In genomic region chr8:40187584-40187934, GRCm38 (mm10) we compare ENCODE assay signal across 8 mouse cellular contexts.
DNase-seq lines count a peak whose midpoint lies in the region; ATAC-seq and TF ChIP-seq lines count a peak whose summit lies in the region.

No protein-coding gene starts in this region.

- 3% methylated on average over 5 of the region's 5 CpGs for WGBS in midbrain, embryonic 11.5 days
- WGBS in midbrain, embryonic 10.5 days: 5% methylated on average over 5 of the region's 5 CpGs
- 5% methylated on average over 5 of the region's 5 CpGs for WGBS in forebrain, embryonic 13.5 days
- WGBS in kidney, embryonic 15.5 days: 3% methylated on average over 5 of the region's 5 CpGs
- 2% methylated on average over 5 of the region's 5 CpGs for WGBS in lung, postnatal 0 days

- H3K27ac ChIP-seq in midbrain, embryonic 11.5 days (ENCODE audit: low read depth, low read length): no peak overlapping the region
- no peak overlapping the region for H3K27ac ChIP-seq in midbrain, embryonic 10.5 days (replicated peaks)
- no peak overlapping the region for H3K27ac ChIP-seq in forebrain, embryonic 13.5 days
- no peak overlapping the region for H3K27ac ChIP-seq in kidney, embryonic 15.5 days
- H3K27ac ChIP-seq in lung, postnatal 0 days (ENCODE audit: low read length): no peak overlapping the region

- no peak overlapping the region for H3K4me3 ChIP-seq in midbrain, embryonic 11.5 days (ENCODE audit: low read depth, low read length)
- no peak overlapping the region; the same call in 1 of the 2 replicates for H3K4me3 ChIP-seq in midbrain, embryonic 10.5 days
- H3K4me3 ChIP-seq in forebrain, embryonic 13.5 days: 0 out of 2 replicates have a peak overlapping the region, but pooled peaks have one; percentile 12
- no peak overlapping the region for H3K4me3 ChIP-seq in kidney, embryonic 15.5 days (replicated peaks)
- no peak overlapping the region for H3K4me3 ChIP-seq in lung, postnatal 0 days (ENCODE audit: low read depth, low read length)

- no peaks in the 10 kb centered on the region for H3K36me3 ChIP-seq in midbrain, embryonic 11.5 days (ENCODE audit: control insufficient read depth, insufficient read depth, low read length)
- H3K36me3 ChIP-seq in midbrain, embryonic 10.5 days: no peaks in the 10 kb centered on the region
- no peaks in the 10 kb centered on the region for H3K36me3 ChIP-seq in forebrain, embryonic 13.5 days (ENCODE audit: poor library complexity, severe bottlenecking)
- H3K36me3 ChIP-seq in kidney, embryonic 15.5 days: no peaks in the 10 kb centered on the region
- no peaks in the 10 kb centered on the region for H3K36me3 ChIP-seq in lung, postnatal 0 days (ENCODE audit: insufficient read depth, low read length)

- no peaks in the 10 kb centered on the region for H3K4me1 ChIP-seq in midbrain, embryonic 11.5 days (ENCODE audit: control insufficient read depth, insufficient read depth, low read length)
- peaks cover 6% of the 10 kb centered on the region for H3K4me1 ChIP-seq in midbrain, embryonic 10.5 days
- no peaks in the 10 kb centered on the region for H3K4me1 ChIP-seq in forebrain, embryonic 13.5 days
- no peaks in the 10 kb centered on the region for H3K4me1 ChIP-seq in kidney, embryonic 15.5 days
- no peaks in the 10 kb centered on the region for H3K4me1 ChIP-seq in lung, postnatal 0 days (ENCODE audit: insufficient read depth, low read depth, low read length)

- peak; percentile 88 for DNase-seq in midbrain, embryonic 11.5 days (ENCODE audit: low spot score, missing footprints)
- no peak for DNase-seq in midbrain, embryonic 10.5 days (ENCODE audit: low spot score)
- peak; percentile 29 for DNase-seq in cerebellum, adult 11 months
- DNase-seq in lung, postnatal 0 days (ENCODE audit: low spot score): peak; percentile 73
- peak; percentile 16 for DNase-seq in right cerebral cortex, postnatal 4 days
- no peak for DNase-seq in spleen, adult 18-20 months

- peak; percentile 79 for ATAC-seq in midbrain, embryonic 11.5 days (ENCODE audit: low FRiP score)
- ATAC-seq in forebrain, embryonic 13.5 days: peak; percentile 88
- no peak; the same call in 1 of the 2 replicates for ATAC-seq in kidney, embryonic 15.5 days (replicated peaks; ENCODE audit: low FRiP score)
- ATAC-seq in lung, postnatal 0 days: no peak

- no peak overlapping the region for H3K9ac ChIP-seq in midbrain, embryonic 11.5 days (ENCODE audit: low read length)
- no peak overlapping the region for H3K9ac ChIP-seq in forebrain, embryonic 13.5 days
- H3K9ac ChIP-seq in kidney, embryonic 15.5 days: no peak overlapping the region
- no peak overlapping the region for H3K9ac ChIP-seq in lung, postnatal 0 days (replicated peaks; ENCODE audit: low read depth)

- TF ChIP-seq EP300 in lung, postnatal 0 days (IDR thresholded peaks at IDR 0.05): no peak

- H3K4me2 ChIP-seq in midbrain, embryonic 11.5 days: no peak overlapping the region
- H3K4me2 ChIP-seq in forebrain, embryonic 13.5 days: peak overlapping the region; percentile 47; the same call in 1 of the 2 replicates
- H3K4me2 ChIP-seq in kidney, embryonic 15.5 days: peak overlapping the region; percentile 47
- no peak overlapping the region; the same call in 1 of the 2 replicates for H3K4me2 ChIP-seq in lung, postnatal 0 days (replicated peaks; ENCODE audit: low read depth, low read length)

- TF ChIP-seq CTCF in lung, postnatal 0 days (IDR thresholded peaks at IDR 0.05): peak; percentile 76

- H3K27me3 ChIP-seq in midbrain, embryonic 11.5 days (ENCODE audit: control insufficient read depth, insufficient read depth, low read length): no peaks in the 10 kb centered on the region
- no peaks in the 10 kb centered on the region for H3K27me3 ChIP-seq in midbrain, embryonic 10.5 days (ENCODE audit: low read depth, poor library complexity, severe bottlenecking)
- no peaks in the 10 kb centered on the region for H3K27me3 ChIP-seq in forebrain, embryonic 13.5 days
- no peaks in the 10 kb centered on the region for H3K27me3 ChIP-seq in kidney, embryonic 15.5 days
- H3K27me3 ChIP-seq in lung, postnatal 0 days (replicated peaks; ENCODE audit: insufficient read depth, low read length): no peaks in the 10 kb centered on the region

- H3K9me3 ChIP-seq in midbrain, embryonic 11.5 days (ENCODE audit: control insufficient read depth, low read length): no peaks in the 10 kb centered on the region
- H3K9me3 ChIP-seq in midbrain, embryonic 10.5 days (replicated peaks): no peaks in the 10 kb centered on the region
- H3K9me3 ChIP-seq in forebrain, embryonic 13.5 days (replicated peaks): no peaks in the 10 kb centered on the region
- H3K9me3 ChIP-seq in kidney, embryonic 15.5 days (replicated peaks): no peaks in the 10 kb centered on the region
- no peaks in the 10 kb centered on the region for H3K9me3 ChIP-seq in lung, postnatal 0 days (ENCODE audit: low read length)

Comparison
In these comparisons a context has a peak if more than half of its experiments do, and no peak if none do; other contexts are left out.
1. DNase-seq: peak in midbrain, embryonic 11.5 days (single experiment), cerebellum, adult 11 months (single experiment), lung, postnatal 0 days (single experiment) and right cerebral cortex, postnatal 4 days (single experiment); none in midbrain, embryonic 10.5 days (single experiment) and spleen, adult 18-20 months (0 of 2).
2. ATAC-seq: peak in midbrain, embryonic 11.5 days (single experiment) and forebrain, embryonic 13.5 days (single experiment); none in kidney, embryonic 15.5 days (single experiment) and lung, postnatal 0 days (single experiment).
3. H3K4me2 ChIP-seq: peak in forebrain, embryonic 13.5 days (single experiment) and kidney, embryonic 15.5 days (single experiment); none in midbrain, embryonic 11.5 days (single experiment) and lung, postnatal 0 days (single experiment).